Mouse (Mus musculus): ENCODE data around the gene Olfr995.
A peak's percentile ranks its signal among the peaks of the same experiment; 100 is the strongest.

The Olfr995 gene

DNA sequence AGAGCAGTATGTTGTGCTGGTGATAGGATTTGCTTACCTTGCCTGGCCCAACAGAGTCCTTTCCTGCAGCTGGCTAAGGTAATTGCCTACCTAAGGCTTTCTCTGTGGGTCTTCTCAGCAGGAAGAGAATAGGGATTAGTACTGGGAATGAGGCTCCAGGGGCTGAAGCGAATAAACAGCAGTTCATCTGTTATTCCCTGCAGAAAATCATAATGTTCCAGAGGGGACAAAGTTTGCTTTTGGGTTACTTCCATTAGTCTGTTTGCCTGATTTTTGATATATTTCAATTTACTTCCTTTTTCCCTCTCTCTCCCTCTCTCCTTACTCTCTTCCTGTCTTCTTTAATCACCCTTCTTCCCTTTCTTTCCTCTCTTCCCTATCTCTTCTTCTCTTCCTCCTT lies at the start of gene Olfr995:
Gene Olfr995, minus strand, starts transcription at position 101 of the 400 bp plus-strand sequence.
- DNase-seq (ENCODE audit: low spot score) = no peak

DNA sequence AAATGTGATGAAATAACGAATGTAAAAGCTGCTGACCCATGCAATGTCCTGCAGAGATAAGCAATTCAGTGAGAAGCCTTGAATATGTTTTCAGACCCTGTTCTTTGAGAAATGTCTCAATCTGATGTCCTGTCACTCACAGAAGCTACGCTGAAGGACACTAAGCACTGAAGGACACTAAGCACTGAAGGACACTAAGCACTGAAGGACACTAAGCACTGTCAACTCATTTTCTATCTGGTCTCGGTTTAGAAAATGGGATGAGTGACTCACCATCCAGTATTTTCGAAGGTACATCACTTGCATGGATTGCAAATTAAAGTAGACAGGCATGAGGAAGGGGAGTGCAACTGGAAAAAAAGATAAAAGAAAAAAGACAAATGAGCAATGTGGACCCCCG lies 47.0 kb upstream of the Olfr995 start:
- no peak for DNase-seq (ENCODE audit: low spot score)

DNA sequence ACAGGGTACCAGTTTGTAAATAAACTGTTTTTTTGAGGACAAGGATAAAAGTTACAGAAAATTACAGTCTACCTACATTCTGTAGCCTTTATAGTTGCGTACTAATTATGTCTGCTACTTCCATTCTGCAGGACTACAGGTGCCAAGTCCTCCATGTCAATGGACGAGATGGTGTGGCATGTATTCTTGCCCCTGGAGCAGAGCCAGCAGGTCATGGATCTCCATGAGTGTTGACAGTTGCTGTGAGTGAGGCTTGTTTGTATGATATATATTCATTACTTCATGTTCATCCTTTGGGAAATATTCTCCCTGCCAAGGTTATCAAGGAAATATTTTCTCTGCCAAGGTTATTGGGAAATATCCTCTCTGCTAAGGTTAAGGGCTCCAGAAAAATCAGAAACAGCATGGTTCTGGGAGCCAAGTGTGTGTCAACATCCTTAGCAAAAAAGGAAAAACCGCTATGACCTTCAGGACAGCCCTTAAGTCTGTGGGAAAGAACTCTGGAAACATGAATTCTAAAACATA lies 23.4 kb upstream of the Olfr995 start:
- no peak for DNase-seq (ENCODE audit: low spot score)

DNA sequence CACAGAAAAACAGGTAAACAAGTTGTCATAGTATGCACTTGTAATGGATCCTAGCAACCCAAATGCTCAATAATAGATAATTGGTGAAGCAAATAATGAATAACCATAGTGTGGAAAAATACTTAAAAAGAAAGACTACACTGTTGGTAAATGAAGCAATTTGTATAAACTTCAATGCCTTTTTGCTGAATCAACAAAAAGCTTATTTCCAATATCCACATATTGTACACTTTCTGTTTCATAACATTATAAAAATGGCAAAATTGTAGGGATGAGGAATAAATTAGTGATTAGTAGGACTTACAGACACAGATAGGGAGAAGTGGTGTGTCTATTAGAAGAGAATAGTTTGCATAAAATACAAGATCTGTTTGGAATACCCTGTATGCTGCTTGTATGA lies 893 bp downstream of the Olfr995 start:
- DNase-seq (ENCODE audit: low spot score) = no peak

DNA sequence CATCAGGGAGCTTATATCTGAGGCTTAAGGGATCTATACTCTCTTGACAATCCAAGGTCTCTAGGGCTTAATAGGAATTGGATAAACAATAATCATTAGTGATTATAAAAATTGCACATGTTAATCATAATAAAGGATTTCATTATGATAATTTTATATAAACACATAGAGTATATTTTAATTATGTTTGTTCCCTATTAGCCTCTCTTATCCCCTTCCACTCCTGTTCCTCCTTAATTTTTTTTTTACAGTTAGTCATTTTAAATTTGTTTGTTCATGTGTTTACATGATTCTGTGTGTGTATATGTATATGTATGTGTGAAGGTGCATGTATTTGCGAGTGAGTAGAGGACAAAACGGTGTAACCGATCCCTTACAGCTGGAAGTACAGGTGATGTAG lies 7.1 kb downstream of the Olfr995 start, which contains the start of gene Olfr994:
Gene Olfr994, minus strand, starts transcription at position 101 of the 400 bp plus-strand sequence.
- no peak for DNase-seq (ENCODE audit: low spot score)

DNA sequence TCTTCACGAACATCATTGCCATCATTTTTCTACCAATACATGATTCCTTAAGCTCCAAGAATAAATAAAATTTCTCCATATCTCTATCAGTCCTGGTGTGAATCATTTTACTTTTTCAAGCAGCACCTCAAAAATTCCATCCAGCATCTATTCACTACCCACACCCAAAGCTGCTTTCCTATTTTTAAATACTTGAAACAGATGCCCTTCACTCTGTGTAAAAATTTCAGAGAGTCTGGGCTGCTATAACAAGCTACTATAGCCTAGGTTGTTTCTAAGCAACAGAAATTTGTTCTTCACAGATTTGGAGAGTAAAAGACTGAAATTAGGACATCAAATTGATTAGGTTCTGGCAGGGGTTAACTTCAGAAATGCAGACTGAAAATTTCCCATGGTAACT lies 17.5 kb downstream of the Olfr995 start:
- peak; percentile 7 for DNase-seq (ENCODE audit: low spot score)

DNA sequence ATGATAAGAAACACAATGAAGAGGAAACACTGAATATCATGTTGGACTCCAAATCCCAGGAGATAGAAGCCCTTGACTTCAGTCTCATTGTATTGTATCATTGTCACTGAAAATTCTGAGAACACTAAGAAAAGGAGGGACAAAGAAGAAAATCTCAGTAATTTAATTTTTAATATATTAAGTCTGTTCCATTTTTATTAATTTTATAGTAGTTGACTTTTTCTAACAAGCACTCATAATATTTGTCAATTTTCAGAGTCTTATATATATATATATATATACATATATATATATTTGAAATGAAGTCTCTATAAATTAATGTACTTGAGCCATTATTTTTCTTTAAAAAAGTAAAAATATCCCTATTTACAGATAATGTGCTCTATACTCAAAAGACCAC lies 28.7 kb downstream of the Olfr995 start, which contains the start of gene Olfr993:
Gene Olfr993, minus strand, starts transcription at position 101 of the 400 bp plus-strand sequence.
- DNase-seq (ENCODE audit: low spot score) = no peak

DNA sequence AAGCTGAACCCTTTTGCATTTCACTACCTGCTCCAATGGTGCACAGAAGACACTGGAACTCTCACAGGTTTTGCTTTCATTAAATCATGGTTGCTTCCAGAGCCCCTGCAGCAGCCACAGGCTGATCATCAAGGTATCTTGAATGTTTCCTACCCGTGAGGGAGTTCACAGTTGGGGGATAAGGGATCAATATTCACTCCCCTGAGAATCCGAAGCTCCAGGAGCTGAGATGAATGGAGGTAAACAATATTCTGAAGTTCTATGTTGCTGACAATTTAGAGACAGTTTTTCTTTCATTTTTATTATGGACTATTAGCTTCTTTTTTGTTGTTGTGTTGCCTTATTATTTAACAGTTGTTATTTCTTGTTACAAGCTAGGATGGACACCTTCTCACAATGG lies 34.1 kb downstream of the Olfr995 start, which contains the start of gene Olfr992:
Gene Olfr992, minus strand, starts transcription at position 101 of the 400 bp plus-strand sequence.
- DNase-seq (ENCODE audit: low spot score) = no peak
